Mouse (Mus musculus) stomach, embryonic 14.5 days (tissue): ENCODE measurements at regions not wholly inside any gene's neighbourhood (a gene's known extent, or its start where the extent isn't known, plus 50 kb on each side); places are given as distances from the start of the nearest gene placed in this dataset.

Source experiments
- ATAC-seq: fragments of 200-750 bp; cut with Nextera tagmentation; 2 replicates; pipeline ENCODE4 v1.8.0; 2017; ENCODE audit warnings: low read depth, moderate TSS enrichment; ENCODE audit not compliant: insufficient number of reproducible peaks, insufficient read depth, low FRiP score
- H3K27ac ChIP-seq: fragments of 300-500 bp; sonication (generic); 2 replicates; pipeline ENCODE4 v1.5.1; 2014; ENCODE audit warnings: mild to moderate bottlenecking, low read length, moderate library complexity, mixed read lengths
- H3K27me3 ChIP-seq: fragments of 300-500 bp; sonication (generic); 2 replicates; pipeline ENCODE4 v1.6.1; 2014; ENCODE audit warnings: low read length, control low read depth, mixed read lengths; ENCODE audit not compliant: control insufficient read depth, insufficient read depth
- H3K36me3 ChIP-seq: fragments of 300-500 bp; sonication (generic); 2 replicates; pipeline ENCODE4 v1.6.1; 2014; ENCODE audit warnings: mild to moderate bottlenecking, control low read depth, low read length, moderate library complexity, mixed read lengths; ENCODE audit not compliant: control insufficient read depth, insufficient read depth
- H3K4me1 ChIP-seq: fragments of 300-500 bp; sonication (generic); 2 replicates; pipeline ENCODE4 v1.6.1; 2014; ENCODE audit warnings: low read length, control low read depth, mixed read lengths; ENCODE audit not compliant: control insufficient read depth, insufficient read depth
- H3K4me2 ChIP-seq: fragments of 300-500 bp; sonication (generic); replicated peaks from 2 replicates; pipeline ENCODE4 v1.6.1; 2014; ENCODE audit warnings: low read depth, low read length, control low read depth
- H3K4me3 ChIP-seq: fragments of 300-500 bp; sonication (generic); 2 replicates; pipeline ENCODE4 v1.5.1; 2014; ENCODE audit warnings: low read depth, low read length, control low read depth
- H3K9ac ChIP-seq: fragments of 300-500 bp; sonication (generic); replicated peaks from 2 replicates; pipeline ENCODE4 v1.6.1; 2014; ENCODE audit warnings: low read depth, mild to moderate bottlenecking, control low read depth, low read length, moderate library complexity, mixed read lengths
- H3K9me3 ChIP-seq: fragments of 300-500 bp; sonication (generic); 2 replicates; pipeline ENCODE4 v1.6.1; 2016; ENCODE audit warnings: low read depth, low read length, control low read depth; ENCODE audit not compliant: control insufficient read depth
- WGBS: fragments of 180-500 bp; shearing (Covaris S2); extraction: QIAGEN DNeasy Blood & Tissue Kit; methylation state at CpG from one replicate; pipeline ENCODE4 v1.1.7; 2014; 5-methylcytosine and 5-hydroxymethylcytosine counted together

DNA sequence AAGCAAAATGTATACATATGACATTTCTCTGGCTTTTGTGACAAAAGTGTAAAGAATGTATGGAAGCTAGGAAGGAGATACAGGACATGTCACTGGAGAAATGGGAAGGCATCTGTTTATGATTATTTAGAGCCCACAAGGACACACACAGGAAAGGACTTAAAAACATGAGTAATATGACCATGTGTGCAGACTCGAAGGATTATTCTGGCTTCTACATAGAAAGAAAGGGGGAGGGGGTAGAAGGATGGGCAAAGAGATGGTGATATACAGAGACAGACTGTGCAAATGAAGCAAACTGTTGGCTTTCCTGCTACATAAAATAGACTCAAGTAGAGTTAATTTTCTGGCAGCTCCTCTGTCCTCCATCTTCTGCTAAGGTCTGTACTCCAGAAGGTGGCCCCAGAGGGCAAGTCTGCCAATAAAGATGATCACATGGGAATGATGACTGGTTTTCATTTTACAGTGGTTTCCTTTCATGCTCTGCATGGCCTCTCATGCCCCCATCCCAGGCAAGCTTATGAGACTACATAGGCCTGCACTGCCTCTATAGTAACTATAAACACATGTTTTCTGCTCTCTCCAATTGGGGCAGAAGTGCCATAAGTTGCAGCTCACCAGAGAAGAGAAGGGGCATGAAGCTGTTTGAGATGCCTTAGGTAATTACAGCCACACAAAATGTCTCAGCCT, 263.4 kb upstream of the Kif18a start:
- H3K4me2 ChIP-seq, result no peak overlapping the region
- no peak for ATAC-seq
- H3K36me3 ChIP-seq, result no peaks in the 10 kb centered on the region
- H3K4me1 ChIP-seq, result no peaks in the 10 kb centered on the region
- H3K9me3 ChIP-seq, result no peaks in the 10 kb centered on the region
- no peak overlapping the region for H3K9ac ChIP-seq
- 65% methylated on average over 1 of the region's 1 CpGs for WGBS
- H3K4me3 ChIP-seq, result no peak overlapping the region
- no peaks in the 10 kb centered on the region for H3K27me3 ChIP-seq
- H3K27ac ChIP-seq, result no peak overlapping the region

DNA sequence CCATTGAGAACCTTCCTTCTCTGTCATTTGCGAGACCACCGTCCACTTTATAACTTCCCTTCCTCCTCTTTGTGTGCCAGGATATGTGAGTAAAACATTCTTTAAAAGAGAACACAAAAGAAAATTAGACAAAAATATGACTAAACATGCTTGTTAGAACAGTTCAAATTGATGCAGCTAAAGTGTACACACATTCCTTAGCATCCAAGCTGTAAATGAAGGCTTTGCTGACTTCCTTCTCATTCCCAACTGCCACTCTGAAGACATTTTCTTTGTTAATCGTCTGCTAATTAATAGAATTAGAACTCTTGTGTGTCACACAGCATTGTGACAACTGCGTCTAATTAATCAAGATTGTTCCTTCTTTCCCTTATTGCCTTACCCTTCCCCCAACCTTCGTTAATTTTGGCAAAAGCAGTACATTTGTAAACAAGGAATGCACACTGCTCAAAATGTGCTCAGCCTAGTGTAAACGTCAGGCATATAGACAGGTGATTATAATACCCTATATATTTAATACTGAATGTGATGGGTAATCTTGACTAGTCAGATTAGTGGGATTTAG, 242.3 kb upstream of the Kif18a start:
- H3K4me3 ChIP-seq, result no peak overlapping the region
- no peak overlapping the region for H3K9ac ChIP-seq
- no peaks in the 10 kb centered on the region for H3K36me3 ChIP-seq
- WGBS, result 76% methylated on average over 6 of the region's 6 CpGs
- H3K27ac ChIP-seq, result no peak overlapping the region
- ATAC-seq, result no peak
- H3K4me1 ChIP-seq, result no peaks in the 10 kb centered on the region
- H3K27me3 ChIP-seq, result no peaks in the 10 kb centered on the region
- no peaks in the 10 kb centered on the region for H3K9me3 ChIP-seq
- H3K4me2 ChIP-seq, result no peak overlapping the region
